Mouse (Mus musculus): ENCODE data around the gene Spred1. TPM values are rescaled to one million over a fixed set of nuclear protein-coding genes. Genes with fewer than 3 reads are reported as not detected.

The Spred1 gene
- polyA plus RNA-seq, 1 experiment from 2014 or later = 5.8 TPM

GRCm38 (mm10) chr2:117139977-117140376 lies 18.8 kb downstream of the Spred1 start:
- 74% methylated on average over 1 of the region's 1 CpGs for WGBS
- H3K9ac ChIP-seq (ENCODE audit: low read length) = no peak overlapping the region

GRCm38 (mm10) chr2:117143106-117143505 lies 21.9 kb downstream of the Spred1 start:
- Histone ChIP-seq H3K4me3 (ENCODE audit: low read depth, low read length) (no peak overlapping the region), H3K4me1 (replicated peaks; ENCODE audit: control insufficient read depth, insufficient read depth) (no peaks in the 10 kb centered on the region), H3K4me2 (replicated peaks; ENCODE audit: low read depth) (no peak overlapping the region), H3K36me3 (ENCODE audit: control insufficient read depth, insufficient read depth, low read length) (no peaks in the 10 kb centered on the region), H3K9ac (ENCODE audit: low read length) (no peak overlapping the region), H3K9me3 (ENCODE audit: control insufficient read depth, low read length) (no peaks in the 10 kb centered on the region), H3K27ac (replicated peaks) (no peak overlapping the region), H3K27me3 (ENCODE audit: control insufficient read depth, insufficient read depth, low read length) (no peaks in the 10 kb centered on the region)
- DNase-seq (ENCODE audit: low spot score) = no peak
- TF ChIP-seq CTCF (IDR thresholded peaks at IDR 0.05; ENCODE audit: low read depth) (no peak), EP300 (optimal IDR thresholded peaks at IDR 0.05) (no peak)
- no peak for ATAC-seq (ENCODE audit: low FRiP score, low TSS enrichment)
- 85% methylated on average over 4 of the region's 4 CpGs for WGBS

More at GRCm38 (mm10) chr2:117139977-117140376, 18.8 kb downstream of the Spred1 start:
- ATAC-seq (ENCODE audit: low FRiP score, low TSS enrichment) (no peak), DNase-seq (ENCODE audit: low spot score) (no peak)
- no peak overlapping the region for H3K27ac ChIP-seq (replicated peaks)
- no peaks in the 10 kb centered on the region for H3K4me1 ChIP-seq (replicated peaks; ENCODE audit: control insufficient read depth, insufficient read depth)
- no peaks in the 10 kb centered on the region for H3K9me3 ChIP-seq (ENCODE audit: control insufficient read depth, low read length)
- no peaks in the 10 kb centered on the region for H3K36me3 ChIP-seq (ENCODE audit: control insufficient read depth, insufficient read depth, low read length)
- H3K4me3 ChIP-seq (ENCODE audit: low read depth, low read length) = no peak overlapping the region
- no peak overlapping the region for H3K4me2 ChIP-seq (replicated peaks; ENCODE audit: low read depth)
- TF ChIP-seq EP300 (optimal IDR thresholded peaks at IDR 0.05) (no peak), CTCF (IDR thresholded peaks at IDR 0.05; ENCODE audit: low read depth) (no peak)
- H3K27me3 ChIP-seq (ENCODE audit: control insufficient read depth, insufficient read depth, low read length) = no peaks in the 10 kb centered on the region

- H3K9ac ChIP-seq (ENCODE audit: low read length) = no peak overlapping the region
- no peak for DNase-seq (ENCODE audit: low spot score)
- TF ChIP-seq EP300 (optimal IDR thresholded peaks at IDR 0.05) = no peak
- TF ChIP-seq CTCF (IDR thresholded peaks at IDR 0.05; ENCODE audit: low read depth) = no peak
These were observed 24.9 kb downstream of the Spred1 start for GRCm38 (mm10) chr2:117146026-117146425.

GRCm38 (mm10) chr2:117146617-117147016 lies 25.4 kb downstream of the Spred1 start:
- H3K4me3 ChIP-seq (ENCODE audit: low read depth, low read length) = no peak overlapping the region
- no peak for DNase-seq (ENCODE audit: low spot score)
- no peak for TF ChIP-seq CTCF (IDR thresholded peaks at IDR 0.05; ENCODE audit: low read depth)
- no peak for TF ChIP-seq EP300 (optimal IDR thresholded peaks at IDR 0.05)
- H3K36me3 ChIP-seq (ENCODE audit: control insufficient read depth, insufficient read depth, low read length) = no peaks in the 10 kb centered on the region
- H3K27ac ChIP-seq (replicated peaks) = no peak overlapping the region
- H3K9ac ChIP-seq (ENCODE audit: low read length) = no peak overlapping the region
- 71% methylated on average over 3 of the region's 3 CpGs for WGBS
- H3K9me3 ChIP-seq (ENCODE audit: control insufficient read depth, low read length) = no peaks in the 10 kb centered on the region
- no peaks in the 10 kb centered on the region for H3K4me1 ChIP-seq (replicated peaks; ENCODE audit: control insufficient read depth, insufficient read depth)
- H3K4me2 ChIP-seq (replicated peaks; ENCODE audit: low read depth) = no peak overlapping the region
- no peak for ATAC-seq (ENCODE audit: low FRiP score, low TSS enrichment)
- H3K27me3 ChIP-seq (ENCODE audit: control insufficient read depth, insufficient read depth, low read length) = no peaks in the 10 kb centered on the region

More at GRCm38 (mm10) chr2:117146026-117146425, 24.9 kb downstream of the Spred1 start:
- Histone ChIP-seq H3K4me2 (replicated peaks; ENCODE audit: low read depth) (no peak overlapping the region), H3K9me3 (ENCODE audit: control insufficient read depth, low read length) (no peaks in the 10 kb centered on the region), H3K4me3 (ENCODE audit: low read depth, low read length) (no peak overlapping the region), H3K27ac (replicated peaks) (no peak overlapping the region), H3K4me1 (replicated peaks; ENCODE audit: control insufficient read depth, insufficient read depth) (no peaks in the 10 kb centered on the region), H3K27me3 (ENCODE audit: control insufficient read depth, insufficient read depth, low read length) (no peaks in the 10 kb centered on the region), H3K36me3 (ENCODE audit: control insufficient read depth, insufficient read depth, low read length) (no peaks in the 10 kb centered on the region)
- ATAC-seq (ENCODE audit: low FRiP score, low TSS enrichment) = no peak
- WGBS = 76% methylated on average over 2 of the region's 2 CpGs

- Histone ChIP-seq H3K27me3 (ENCODE audit: control insufficient read depth, insufficient read depth, low read length) (no peaks in the 10 kb centered on the region), H3K9ac (ENCODE audit: low read length) (no peak overlapping the region), H3K9me3 (ENCODE audit: control insufficient read depth, low read length) (no peaks in the 10 kb centered on the region), H3K4me3 (ENCODE audit: low read depth, low read length) (no peak overlapping the region), H3K36me3 (ENCODE audit: control insufficient read depth, insufficient read depth, low read length) (no peaks in the 10 kb centered on the region), H3K4me2 (replicated peaks; ENCODE audit: low read depth) (no peak overlapping the region), H3K4me1 (replicated peaks; ENCODE audit: control insufficient read depth, insufficient read depth) (no peaks in the 10 kb centered on the region), H3K27ac (replicated peaks) (no peak overlapping the region)
- TF ChIP-seq CTCF (IDR thresholded peaks at IDR 0.05; ENCODE audit: low read depth) (no peak), EP300 (optimal IDR thresholded peaks at IDR 0.05) (no peak)
- DNase-seq (ENCODE audit: low spot score) = no peak
- ATAC-seq (ENCODE audit: low FRiP score, low TSS enrichment) = no peak
These were observed 31.0 kb downstream of the Spred1 start for GRCm38 (mm10) chr2:117152161-117152560.

GRCm38 (mm10) chr2:117168379-117168778 lies 47.2 kb downstream of the Spred1 start:
- 73% methylated on average over 2 of the region's 2 CpGs for WGBS
- ATAC-seq (ENCODE audit: low FRiP score, low TSS enrichment) (no peak), DNase-seq (ENCODE audit: low spot score) (no peak)
- H3K27me3 ChIP-seq (ENCODE audit: control insufficient read depth, insufficient read depth, low read length) = no peaks in the 10 kb centered on the region
- no peak overlapping the region for H3K4me3 ChIP-seq (ENCODE audit: low read depth, low read length)
- H3K9ac ChIP-seq (ENCODE audit: low read length) = no peak overlapping the region
- no peak overlapping the region for H3K4me2 ChIP-seq (replicated peaks; ENCODE audit: low read depth)
- TF ChIP-seq EP300 (optimal IDR thresholded peaks at IDR 0.05) (no peak), CTCF (IDR thresholded peaks at IDR 0.05; ENCODE audit: low read depth) (no peak)
- H3K9me3 ChIP-seq (ENCODE audit: control insufficient read depth, low read length) = no peaks in the 10 kb centered on the region
- no peaks in the 10 kb centered on the region for H3K36me3 ChIP-seq (ENCODE audit: control insufficient read depth, insufficient read depth, low read length)
- no peaks in the 10 kb centered on the region for H3K4me1 ChIP-seq (replicated peaks; ENCODE audit: control insufficient read depth, insufficient read depth)
- H3K27ac ChIP-seq (replicated peaks) = no peak overlapping the region

Measured in stomach, postnatal 0 days (tissue).